Mouse (Mus musculus): ENCODE data around the gene Zfp62.

GRCm38 (mm10) chr11:49202071-49202470 is 1.0 kb upstream of the Zfp62 start:
- TF ChIP-seq GATA1 (IDR thresholded peaks at IDR 0.05; ENCODE audit: borderline replicate concordance, low read length): no peak
- TF ChIP-seq FLI1 (IDR thresholded peaks at IDR 0.05; ENCODE audit: low read length): no peak
